Mouse (Mus musculus) kidney, embryonic 16.5 days (tissue): Measurements from ENCODE around the gene Dapk1. TPM values are rescaled to one million over a fixed set of nuclear protein-coding genes. Genes with fewer than 3 reads are reported as not detected.

ENCODE experiments used
- ATAC-seq: fragments of 200-750 bp; cut with Nextera tagmentation; 2 replicates; pipeline ENCODE4 v1.8.0; 2017; ENCODE audit warnings: moderate TSS enrichment; ENCODE audit not compliant: low FRiP score, low TSS enrichment
- H3K27ac ChIP-seq: fragments of 300-500 bp; sonication (generic); 2 replicates; pipeline ENCODE4 v1.5.1; 2014; ENCODE audit warnings: low read length
- H3K27me3 ChIP-seq: fragments of 300-500 bp; sonication (generic); 2 replicates; pipeline ENCODE4 v1.6.1; 2014; ENCODE audit warnings: low read length, control low read depth, mixed read lengths; ENCODE audit not compliant: insufficient read depth
- H3K36me3 ChIP-seq: fragments of 300-500 bp; sonication (generic); 2 replicates; pipeline ENCODE4 v1.6.1; 2014; ENCODE audit warnings: low read length, control low read depth, mixed read lengths; ENCODE audit not compliant: insufficient read depth
- H3K4me1 ChIP-seq: fragments of 300-500 bp; sonication (generic); 2 replicates; pipeline ENCODE4 v1.6.1; 2014; ENCODE audit warnings: low read length, control low read depth, mixed read lengths; ENCODE audit not compliant: insufficient read depth
- H3K4me2 ChIP-seq: fragments of 300-500 bp; sonication (generic); replicated peaks from 2 replicates; pipeline ENCODE4 v1.6.1; 2014; ENCODE audit warnings: low read depth, low read length
- H3K4me3 ChIP-seq: fragments of 300-500 bp; sonication (generic); 2 replicates; pipeline ENCODE4 v1.5.1; 2014; ENCODE audit warnings: mild to moderate bottlenecking, low read length
- H3K9ac ChIP-seq: fragments of 300-500 bp; sonication (generic); replicated peaks from 2 replicates; pipeline ENCODE4 v1.6.1; 2014; ENCODE audit warnings: low read length
- H3K9me3 ChIP-seq: fragments of 300-500 bp; sonication (generic); 2 replicates; pipeline ENCODE4 v1.6.1; 2016; ENCODE audit warnings: low read length, control low read depth
- WGBS: fragments of 180-500 bp; shearing (Covaris S2); extraction: QIAGEN DNeasy Blood & Tissue Kit; methylation state at CpG from one replicate; pipeline ENCODE4 v1.1.7; 2014; 5-methylcytosine and 5-hydroxymethylcytosine counted together
- polyA plus RNA-seq: library from polyadenylated mRNA; unstranded; fragments of >200 nt; fragmentation: Nextera tagmentation; extraction: Ambion mirVana; gene quantifications from 2 replicates; pipeline ENCODE4 v1.2.1, GENCODE M21; 2015

The Dapk1 gene
- polyA plus RNA-seq, 1 experiment from 2014 or later, result 25.3 TPM

DNA sequence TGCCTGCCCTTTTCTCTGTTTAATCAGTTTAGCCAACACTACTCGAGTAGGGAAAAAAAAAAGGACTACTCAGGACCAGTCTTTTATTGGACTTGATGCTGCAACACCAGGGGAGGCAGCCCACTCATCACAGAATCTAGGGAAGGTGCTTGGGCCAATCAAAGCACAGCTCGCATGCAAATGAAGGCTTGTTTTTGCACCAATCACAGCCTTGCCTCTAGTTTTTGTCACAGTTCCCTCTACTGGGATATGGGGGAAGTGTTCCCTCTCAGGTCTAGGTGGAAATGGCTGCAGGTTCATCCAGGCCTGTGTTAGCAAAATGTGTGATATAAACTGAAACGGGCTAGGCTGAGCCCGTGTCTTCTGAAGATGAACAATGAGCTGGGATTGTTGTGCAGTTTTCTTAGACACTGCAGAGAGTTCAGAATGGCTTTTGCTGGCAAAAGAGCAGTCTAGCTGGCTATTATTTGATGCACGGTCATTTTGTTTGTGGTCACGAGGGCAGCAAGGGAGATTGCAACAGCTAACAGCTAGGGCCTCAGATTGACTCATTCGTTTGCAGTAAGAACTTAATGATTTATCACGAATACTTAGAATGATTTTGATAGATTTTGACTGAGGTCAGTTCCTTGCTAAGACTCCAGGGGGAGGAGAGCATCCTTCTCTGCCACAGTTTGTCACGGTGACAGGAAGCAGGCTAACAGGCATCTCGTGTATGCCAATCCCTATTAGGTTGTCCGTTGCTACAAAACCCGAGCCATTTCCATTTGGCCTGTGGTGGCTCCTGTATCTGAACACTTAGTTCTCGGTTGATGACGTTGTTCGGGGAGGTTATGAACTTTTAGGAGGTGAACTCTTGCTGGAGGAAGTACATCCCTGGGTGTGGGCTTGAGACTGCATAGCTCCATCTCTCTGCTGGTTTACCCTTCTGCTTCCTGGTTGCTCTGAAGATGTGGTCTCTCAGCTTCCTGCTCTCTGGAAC is 81.3 kb downstream of the Dapk1 start:
- Histone ChIP-seq H3K4me2 (no peak overlapping the region), H3K9me3 (no peaks in the 10 kb centered on the region), H3K4me1 (peaks cover 50% of the 10 kb centered on the region), H3K9ac (no peak overlapping the region), H3K36me3 (no peaks in the 10 kb centered on the region), H3K4me3 (no peak overlapping the region), H3K27ac (peak overlapping the region; percentile 61; the same call in 1 of the 2 replicates), H3K27me3 (no peaks in the 10 kb centered on the region)
- WGBS, result 71% methylated on average over 15 of the region's 15 CpGs
- ATAC-seq, result no peak

DNA sequence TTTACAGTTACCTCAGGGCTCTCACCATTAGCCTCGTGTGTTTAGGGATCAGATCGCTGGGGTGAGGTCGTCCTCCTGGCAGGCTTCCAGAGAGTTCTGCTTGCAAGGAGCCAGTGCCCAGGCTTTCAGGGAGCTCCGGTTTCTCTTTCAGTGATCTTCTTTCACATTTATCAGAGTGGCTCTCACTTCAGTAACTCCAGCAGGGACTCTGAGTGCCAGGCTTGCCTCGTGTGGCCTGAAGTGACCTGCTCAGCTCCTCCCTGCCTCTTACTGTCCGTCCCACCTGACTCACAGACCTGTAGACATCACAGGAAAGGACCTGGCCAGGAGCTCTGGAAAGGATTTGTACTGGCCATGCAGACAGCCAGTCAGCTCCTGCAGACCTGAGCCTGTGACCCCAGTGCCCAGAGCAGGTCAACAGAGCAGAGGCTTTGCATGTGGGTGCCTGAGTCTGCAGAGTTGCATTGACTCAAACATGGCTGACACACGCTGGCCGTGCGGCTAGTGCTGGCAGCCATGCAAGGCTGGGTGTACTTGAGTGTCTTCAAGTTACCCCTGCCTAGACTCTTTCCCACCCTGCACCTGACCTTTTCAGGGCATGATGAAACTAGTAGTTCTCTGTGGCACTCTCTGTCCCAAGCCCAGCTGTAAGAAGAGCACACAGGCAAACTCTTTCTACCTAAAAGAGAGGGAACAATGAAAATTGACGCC is 82.5 kb downstream of the Dapk1 start:
- Histone ChIP-seq H3K27ac (peak overlapping the region; percentile 81; the same call in 1 of the 2 replicates), H3K9me3 (no peaks in the 10 kb centered on the region), H3K9ac (no peak overlapping the region; the same call in 1 of the 2 replicates), H3K4me2 (no peak overlapping the region), H3K27me3 (no peaks in the 10 kb centered on the region), H3K4me3 (no peak overlapping the region), H3K4me1 (peaks cover 51% of the 10 kb centered on the region), H3K36me3 (no peaks in the 10 kb centered on the region)
- 41% methylated on average over 10 of the region's 10 CpGs for WGBS
- ATAC-seq, result peak; percentile 66

DNA sequence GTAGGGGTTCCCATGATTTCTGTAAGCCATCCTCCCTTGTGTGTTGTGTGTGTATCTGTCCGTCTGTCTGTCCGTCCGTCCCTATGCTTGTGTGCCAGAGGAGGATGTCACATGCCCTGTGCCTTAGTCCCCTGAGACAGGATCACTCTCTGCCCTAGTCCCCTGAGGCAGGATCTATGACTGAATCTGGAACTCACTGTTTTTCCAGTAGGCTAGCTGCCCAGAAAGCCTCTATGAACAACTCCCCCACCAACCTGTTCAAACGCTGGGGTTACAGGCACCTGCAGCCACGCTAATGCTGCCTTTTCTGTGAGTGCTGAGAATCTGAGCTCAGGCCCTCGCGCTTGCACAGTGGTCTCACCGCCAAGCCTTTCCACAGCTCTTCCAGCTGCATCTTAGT is 83.1 kb downstream of the Dapk1 start:
- Histone ChIP-seq H3K4me2 (no peak overlapping the region), H3K4me3 (no peak overlapping the region), H3K9me3 (no peaks in the 10 kb centered on the region), H3K27me3 (no peaks in the 10 kb centered on the region), H3K4me1 (peaks cover 51% of the 10 kb centered on the region), H3K9ac (no peak overlapping the region), H3K36me3 (no peaks in the 10 kb centered on the region), H3K27ac (peak overlapping the region; percentile 81; the same call in 1 of the 2 replicates)
- 77% methylated on average over 8 of the region's 8 CpGs for WGBS
- ATAC-seq, result no peak

DNA sequence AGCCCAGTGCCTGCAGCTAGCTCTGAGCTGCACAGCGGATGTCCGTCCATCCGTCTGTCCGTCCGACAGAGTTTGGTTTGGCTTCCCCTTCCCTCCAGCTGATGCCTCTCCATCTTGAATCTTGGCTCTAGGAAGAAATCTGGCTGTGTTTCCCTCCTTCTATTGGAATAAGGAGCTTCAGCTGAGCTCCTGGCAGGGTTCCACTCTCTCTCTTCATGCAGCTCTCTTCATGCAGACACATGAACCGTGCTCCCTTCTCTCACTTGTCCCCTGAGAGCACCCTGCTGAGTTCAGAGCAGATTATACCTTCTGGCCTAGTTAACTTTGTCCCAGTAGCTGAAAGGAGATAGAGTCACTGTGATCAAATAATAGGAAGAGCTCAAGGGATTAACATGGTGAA is 83.5 kb downstream of the Dapk1 start:
- H3K9me3 ChIP-seq, result no peaks in the 10 kb centered on the region
- H3K27ac ChIP-seq, result peak overlapping the region; percentile 81
- no peak for ATAC-seq
- WGBS, result 60% methylated on average over 6 of the region's 6 CpGs
- H3K27me3 ChIP-seq, result no peaks in the 10 kb centered on the region
- H3K4me2 ChIP-seq, result no peak overlapping the region
- H3K4me3 ChIP-seq, result no peak overlapping the region
- no peaks in the 10 kb centered on the region for H3K36me3 ChIP-seq
- no peak overlapping the region for H3K9ac ChIP-seq
- H3K4me1 ChIP-seq, result peaks cover 51% of the 10 kb centered on the region

DNA sequence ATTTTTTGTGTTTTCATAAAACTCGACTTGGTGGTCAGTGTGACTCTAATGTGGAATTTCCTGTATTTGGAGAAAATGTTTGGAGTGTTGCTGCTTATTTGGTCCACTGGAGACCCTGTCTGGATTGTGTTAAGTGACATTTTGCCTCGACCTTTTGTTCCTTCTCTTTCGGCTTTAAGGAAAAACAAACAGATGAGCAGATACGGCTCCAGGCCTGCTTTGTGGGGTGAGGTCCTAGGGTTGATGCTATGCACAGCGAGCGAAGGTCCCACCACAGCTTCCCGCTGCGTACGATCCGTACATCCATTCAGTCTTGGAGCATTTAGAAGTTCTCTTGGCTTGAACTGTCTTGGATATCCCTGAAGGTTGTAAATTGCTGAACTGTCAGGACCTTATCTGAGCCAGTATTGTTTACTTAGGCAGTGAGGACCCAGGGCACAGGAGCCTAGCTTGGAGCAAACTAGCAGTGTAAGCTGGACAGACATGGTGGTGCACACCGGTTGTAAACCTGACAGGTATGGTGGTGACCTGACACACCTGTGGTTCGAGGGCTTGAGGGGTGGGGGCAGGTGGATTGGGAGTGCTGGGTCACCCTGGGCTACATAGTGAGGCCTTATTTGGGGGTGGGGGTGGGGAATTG is 84.4 kb downstream of the Dapk1 start:
- Histone ChIP-seq H3K4me1 (peaks cover 54% of the 10 kb centered on the region), H3K27me3 (no peaks in the 10 kb centered on the region), H3K4me3 (no peak overlapping the region), H3K36me3 (no peaks in the 10 kb centered on the region), H3K9ac (peak overlapping the region; percentile 31; the same call in 1 of the 2 replicates), H3K27ac (peak overlapping the region; percentile 81), H3K9me3 (no peaks in the 10 kb centered on the region), H3K4me2 (no peak overlapping the region)
- peak; percentile 62; the same call in 1 of the 2 replicates for ATAC-seq
- WGBS, result 27% methylated on average over 12 of the region's 12 CpGs

DNA sequence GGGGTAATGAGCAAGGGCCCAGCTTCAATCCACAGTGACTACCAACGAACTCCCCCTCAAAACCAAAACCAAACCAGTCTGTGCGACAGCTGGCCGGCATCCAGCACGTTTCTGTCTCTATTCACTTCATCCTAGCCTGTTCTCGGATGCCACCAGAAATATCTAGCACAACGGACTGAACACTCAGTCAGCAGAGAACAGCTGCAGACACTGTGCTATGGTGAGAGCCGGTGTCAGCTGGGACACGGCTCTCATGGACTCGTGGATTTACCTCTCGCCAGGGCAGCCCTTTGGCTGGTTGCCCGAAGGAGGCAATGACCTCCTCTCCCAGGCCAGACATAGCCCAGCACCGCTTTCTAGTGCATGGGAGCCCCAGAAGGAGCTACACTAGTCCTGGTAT is 85.2 kb downstream of the Dapk1 start:
- no peak overlapping the region for H3K4me2 ChIP-seq
- 0 out of 2 replicates have a peak, but pooled peaks cover 1% of the 10 kb centered on the region for H3K9me3 ChIP-seq
- no peak overlapping the region for H3K4me3 ChIP-seq
- peaks cover 54% of the 10 kb centered on the region for H3K4me1 ChIP-seq
- 44% methylated on average over 12 of the region's 12 CpGs for WGBS
- H3K27ac ChIP-seq, result peak overlapping the region; percentile 81; the same call in 1 of the 2 replicates
- H3K36me3 ChIP-seq, result no peaks in the 10 kb centered on the region
- no peaks in the 10 kb centered on the region for H3K27me3 ChIP-seq
- no peak overlapping the region for H3K9ac ChIP-seq
- 0 out of 2 replicates have a peak, but pooled peaks have one; percentile 25 for ATAC-seq

DNA sequence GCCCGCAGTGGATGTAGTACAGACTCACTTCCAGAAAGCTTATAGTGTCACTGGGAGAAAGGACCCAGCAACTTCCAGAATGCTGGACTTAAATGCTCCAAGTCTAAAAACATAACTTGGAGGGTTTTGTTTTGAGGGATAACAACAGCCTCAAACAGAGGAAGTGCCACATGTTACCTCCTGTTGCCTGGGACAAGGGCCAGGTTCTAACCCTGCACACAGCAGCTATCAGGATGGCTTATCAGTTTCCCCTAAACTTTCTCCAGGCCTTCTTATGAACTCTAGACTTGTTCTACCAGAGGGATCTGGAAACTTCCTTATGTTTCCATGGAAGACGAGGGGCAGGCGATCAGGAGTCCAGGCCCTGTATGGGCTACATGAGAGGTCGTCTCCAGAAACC is 85.7 kb downstream of the Dapk1 start:
- no peak for ATAC-seq
- 84% methylated on average over 4 of the region's 4 CpGs for WGBS
- Histone ChIP-seq H3K9ac (no peak overlapping the region), H3K4me2 (no peak overlapping the region), H3K4me1 (peaks cover 54% of the 10 kb centered on the region), H3K36me3 (peaks cover 3% of the 10 kb centered on the region; the same call in 1 of the 2 replicates), H3K4me3 (no peak overlapping the region), H3K27me3 (no peaks in the 10 kb centered on the region), H3K9me3 (peaks cover 6% of the 10 kb centered on the region; the same call in 1 of the 2 replicates), H3K27ac (peak overlapping the region; percentile 81; the same call in 1 of the 2 replicates)

DNA sequence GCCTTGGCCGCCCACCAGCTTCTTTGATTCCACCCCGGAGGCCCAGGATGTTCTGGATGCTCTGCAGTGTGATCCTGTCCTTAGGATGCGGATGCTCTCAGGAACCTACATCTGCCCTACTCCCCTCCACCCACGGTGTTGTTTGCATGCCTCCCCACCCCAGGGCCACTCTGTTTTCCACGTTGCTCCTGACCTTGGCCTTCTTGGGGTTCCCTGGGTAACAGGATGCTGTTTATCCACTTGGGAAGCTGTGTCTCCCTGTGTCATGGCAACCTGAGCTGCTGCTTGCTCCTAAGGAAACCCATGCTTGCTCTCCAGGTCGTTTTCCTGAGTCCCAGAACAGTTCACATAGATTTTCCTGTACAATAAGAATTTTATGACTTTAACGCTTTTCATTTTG is 86.1 kb downstream of the Dapk1 start:
- ATAC-seq, result no peak
- no peak overlapping the region for H3K4me3 ChIP-seq
- H3K36me3 ChIP-seq, result peaks cover 3% of the 10 kb centered on the region; the same call in 1 of the 2 replicates
- peaks cover 7% of the 10 kb centered on the region; the same call in 1 of the 2 replicates for H3K9me3 ChIP-seq
- H3K27me3 ChIP-seq, result no peaks in the 10 kb centered on the region
- H3K27ac ChIP-seq, result no peak overlapping the region
- H3K4me1 ChIP-seq, result peaks cover 54% of the 10 kb centered on the region
- 63% methylated on average over 7 of the region's 7 CpGs for WGBS
- H3K4me2 ChIP-seq, result no peak overlapping the region
- no peak overlapping the region for H3K9ac ChIP-seq

DNA sequence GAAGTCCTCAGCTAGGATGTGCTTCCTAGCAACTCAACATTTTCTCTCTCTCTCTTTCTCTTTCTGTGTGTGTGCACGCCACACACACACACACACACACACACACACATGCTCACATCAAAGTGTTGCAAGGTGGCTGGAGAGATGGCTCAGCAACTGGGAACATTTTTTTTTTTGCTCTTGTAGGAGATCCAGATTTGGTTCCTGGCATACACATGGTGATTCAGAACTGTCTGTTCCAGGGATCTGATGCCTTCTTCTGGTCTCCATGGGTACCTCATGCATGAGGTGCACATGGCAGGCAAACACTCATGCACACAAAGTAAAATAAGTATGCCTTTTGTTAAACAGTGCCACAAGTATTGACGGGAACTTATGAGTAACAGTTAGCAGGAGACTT is 89.2 kb downstream of the Dapk1 start:
- H3K4me1 ChIP-seq, result peaks cover 25% of the 10 kb centered on the region
- H3K9ac ChIP-seq, result no peak overlapping the region
- ATAC-seq, result no peak
- no peak overlapping the region for H3K4me3 ChIP-seq
- H3K27ac ChIP-seq, result no peak overlapping the region
- H3K9me3 ChIP-seq, result peaks cover 7% of the 10 kb centered on the region; the same call in 1 of the 2 replicates
- H3K36me3 ChIP-seq, result peaks cover 3% of the 10 kb centered on the region; the same call in 1 of the 2 replicates
- no peaks in the 10 kb centered on the region for H3K27me3 ChIP-seq
- WGBS, result 91% methylated on average over 1 of the region's 2 CpGs
- no peak overlapping the region for H3K4me2 ChIP-seq
